Mouse (Mus musculus) E14TG2a.4 (cell line): ENCODE results near the gene Etv5.

ENCODE experiments used
- CTCF ChIP-seq: conservative IDR thresholded peaks from 2 replicates; pipeline ENCODE4 v1.5.1; 2014; ENCODE audit warnings: low read length
- NANOG ChIP-seq: IDR thresholded peaks from 2 replicates; pipeline ENCODE4 v1.6.1; 2014; ENCODE audit warnings: borderline replicate concordance, low read length, mixed read lengths

GRCm38 (mm10) chr16:22366040-22366439, 73.5 kb downstream of the Etv5 start:
- no peak for TF ChIP-seq CTCF
- no peak for TF ChIP-seq NANOG
